Mouse (Mus musculus) right cerebral cortex, postnatal 36 days (tissue): Measurements from ENCODE around the gene Bnipl.
A peak's percentile ranks its signal among the peaks of the same experiment; 100 is the strongest.
"Not testable (repeated sequence)": the region's sequence is repeated elsewhere in the genome, so short reads cannot be mapped to it uniquely, and the experiment has no call there.

Source experiments
- DNase-seq, 2 experiments: peaks; one replicate each; pipeline ENCODE4 v3.0.0; 2022; ENCODE audit warnings: low spot score in 2 of 2, mixed read lengths in 1 of 2

Bnipl gene

DNA sequence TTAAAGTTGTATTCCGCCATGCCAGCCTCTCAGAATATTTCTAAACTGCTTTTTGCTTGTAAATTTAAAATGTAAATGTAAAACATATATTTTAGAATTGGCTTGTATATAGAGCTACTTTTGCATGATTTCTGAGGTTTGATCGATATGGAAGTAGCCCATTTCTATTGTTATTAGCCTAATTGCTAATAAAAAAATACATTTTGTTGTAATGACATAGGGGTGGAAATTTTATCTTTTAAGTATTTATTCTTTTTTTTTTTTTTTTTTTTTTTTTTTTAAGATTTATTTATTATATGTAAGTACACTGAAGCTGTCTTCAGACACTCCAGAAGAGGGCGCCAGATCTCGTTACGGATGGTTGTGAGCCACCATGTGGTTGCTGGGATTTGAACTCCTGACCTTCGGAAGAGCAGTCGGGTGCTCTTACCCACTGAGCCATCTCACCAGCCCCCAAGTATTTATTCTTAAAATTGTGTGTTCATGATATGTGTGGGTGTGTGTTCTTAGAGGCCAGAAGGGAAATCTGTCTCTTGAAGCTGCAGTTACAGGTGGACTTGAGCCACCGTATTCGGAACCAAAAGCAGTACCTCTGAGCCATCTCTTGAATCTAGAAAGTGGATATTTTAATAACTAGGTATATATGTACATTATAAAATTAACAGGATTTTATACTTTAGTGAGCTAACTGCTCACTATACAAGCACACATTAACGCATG is 37.9 kb downstream of the Bnipl start:
- not testable (repeated sequence) for DNase-seq

DNA sequence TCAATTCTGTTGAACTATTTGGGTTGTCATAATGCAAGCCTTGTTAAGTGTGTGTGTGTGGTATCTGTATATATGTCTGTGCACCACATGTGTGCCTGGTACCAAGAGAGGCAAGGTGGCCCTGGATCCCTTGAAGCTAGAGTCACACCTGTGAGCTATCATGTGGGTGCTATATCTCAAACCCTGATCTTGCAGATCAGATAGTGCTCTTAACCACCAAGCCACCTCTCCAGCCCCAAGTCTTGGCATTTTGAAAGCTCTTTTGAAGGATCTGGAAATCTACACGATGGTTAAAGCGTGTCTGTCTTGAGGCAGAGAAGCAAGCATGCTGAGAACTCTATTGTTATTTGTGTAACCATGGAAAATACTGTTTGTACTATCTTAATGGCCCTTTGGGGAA is 40.4 kb downstream of the Bnipl start:
- DNase-seq = no peak

GRCm38 (mm10) chr3:95208286-95208685 is 42.7 kb downstream of the Bnipl start:
- no peak for DNase-seq

- DNase-seq = peak; percentile 24 to 45
Observed at GRCm38 (mm10) chr3:95203880-95204279, 47.1 kb downstream of the Bnipl start.

DNA sequence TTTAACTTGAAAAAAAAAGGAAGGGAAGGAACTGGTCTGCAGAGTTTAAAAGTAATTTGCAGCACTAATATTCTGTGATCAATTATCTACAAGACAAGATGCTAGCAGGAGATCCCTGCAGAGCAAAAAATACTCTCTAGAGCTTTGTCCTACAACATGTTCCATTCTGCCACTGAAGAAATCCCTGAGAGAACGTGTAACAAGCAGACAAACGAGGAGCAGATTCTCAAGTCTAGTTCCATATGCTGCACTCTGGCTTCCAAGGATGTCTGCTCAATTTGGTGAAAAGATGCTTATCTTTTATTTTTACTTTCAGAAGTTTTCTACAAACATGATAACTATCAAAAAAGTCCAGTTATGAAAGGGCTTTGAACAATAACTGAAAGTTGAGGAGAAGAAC is 50.4 kb downstream of the Bnipl start:
- no peak for DNase-seq

- no peak for DNase-seq
Observed at GRCm38 (mm10) chr3:95200132-95200531, 50.9 kb downstream of the Bnipl start.

DNA sequence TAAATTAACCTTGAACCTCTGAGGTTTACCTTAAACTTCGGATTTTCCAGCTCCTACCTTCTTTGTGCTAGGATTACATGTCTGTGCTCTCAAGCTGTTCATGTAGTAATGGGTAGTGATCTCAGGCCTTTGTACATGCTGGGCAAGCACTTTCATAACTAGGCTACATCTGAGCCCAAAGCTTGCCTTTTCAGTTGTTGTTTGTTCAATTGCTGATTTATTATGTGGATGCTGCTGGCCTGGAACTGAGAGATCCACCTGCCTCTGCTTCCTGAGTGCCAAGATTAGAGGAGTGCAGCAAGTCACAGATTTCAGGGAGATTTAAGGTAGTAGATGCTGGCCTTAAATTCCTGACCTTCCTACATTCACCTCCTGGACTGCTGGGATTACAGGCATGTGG is 51.9 kb downstream of the Bnipl start:
- no peak for DNase-seq

GRCm38 (mm10) chr3:95195772-95196171 is 55.2 kb downstream of the Bnipl start:
- DNase-seq = no peak

- DNase-seq = no peak
Observed at GRCm38 (mm10) chr3:95194721-95195135, 56.3 kb downstream of the Bnipl start.
